Mouse (Mus musculus) intestine, embryonic 15.5 days (tissue): ENCODE data around the gene Vegfb. TPM values are rescaled to one million over a fixed set of nuclear protein-coding genes. Genes with fewer than 3 reads are reported as not detected.

Source experiments
- ATAC-seq: fragments of 200-750 bp; cut with Nextera tagmentation; 2 replicates; pipeline ENCODE4 v1.8.0; 2017; ENCODE audit warnings: moderate TSS enrichment, moderate library complexity
- H3K27ac ChIP-seq: fragments of 300-500 bp; sonication (generic); 2 replicates; pipeline ENCODE4 v1.5.1; 2015; ENCODE audit warnings: mild to moderate bottlenecking, inconsistent platforms
- H3K27me3 ChIP-seq: fragments of 300-500 bp; sonication (generic); replicated peaks from 2 replicates; pipeline ENCODE4 v1.6.1; 2015; ENCODE audit warnings: inconsistent platforms
- H3K36me3 ChIP-seq: fragments of 300-500 bp; sonication (generic); 2 replicates; pipeline ENCODE4 v1.6.1; 2015; ENCODE audit warnings: inconsistent platforms
- H3K4me1 ChIP-seq: fragments of 300-500 bp; sonication (generic); replicated peaks from 2 replicates; pipeline ENCODE4 v1.6.1; 2015; ENCODE audit warnings: inconsistent platforms
- H3K4me2 ChIP-seq: fragments of 300-500 bp; sonication (generic); replicated peaks from 2 replicates; pipeline ENCODE4 v1.6.1; 2015; ENCODE audit warnings: mild to moderate bottlenecking, inconsistent platforms
- H3K4me3 ChIP-seq: fragments of 300-500 bp; sonication (generic); replicated peaks from 2 replicates; pipeline ENCODE4 v1.5.1; 2015; ENCODE audit warnings: inconsistent platforms
- H3K9ac ChIP-seq: fragments of 300-500 bp; sonication (generic); 2 replicates; pipeline ENCODE4 v1.6.1; 2015; ENCODE audit warnings: inconsistent platforms
- H3K9me3 ChIP-seq: fragments of 300-500 bp; sonication (generic); 2 replicates; pipeline ENCODE4 v1.6.1; 2016; ENCODE audit warnings: inconsistent platforms
- whole genome bisulfite sequencing: fragments of 180-500 bp; shearing (Covaris S2); methylation state at CpG from one replicate; pipeline ENCODE4 v1.1.7; 2015; 5-methylcytosine and 5-hydroxymethylcytosine counted together
- polyA plus RNA-seq: library from polyadenylated mRNA; unstranded; fragments of >200 nt; fragmentation: Nextera tagmentation; extraction: Ambion mirVana; gene quantifications from 2 replicates; pipeline ENCODE4 v1.2.1, GENCODE M21; 2015

Vegfb gene
- polyA plus RNA-seq, 1 experiment from 2014 or later: 44.0 TPM

GRCm38 (mm10) chr19:6933102-6933435 lies 54.4 kb downstream of the Vegfb start:
- peaks cover 14% of the 10 kb centered on the region for H3K4me1 ChIP-seq
- 26% methylated on average over 4 of the region's 4 CpGs for WGBS
- peaks cover 65% of the 10 kb centered on the region for H3K27me3 ChIP-seq
- no peaks in the 10 kb centered on the region for H3K9me3 ChIP-seq
- no peak overlapping the region for H3K9ac ChIP-seq
- no peaks in the 10 kb centered on the region for H3K36me3 ChIP-seq
- 0 out of 2 replicates have a peak overlapping the region, but pooled peaks have one; percentile 41 for H3K4me3 ChIP-seq
- ATAC-seq: no peak
- no peak overlapping the region for H3K27ac ChIP-seq
- H3K4me2 ChIP-seq: no peak overlapping the region; the same call in 1 of the 2 replicates

Other genes starting within 250 kb of the Vegfb start
- gene Rps6ka4, start 147.0 kb downstream of the Vegfb start, polyA plus RNA-seq: 20.8 and 21.0 TPM in 2 replicates
- 1.4 and 1.5 TPM in 2 replicates for gene Ccdc88b, start 129.4 kb downstream of the Vegfb start, polyA plus RNA-seq
- gene Trmt112, start 78.0 kb downstream of the Vegfb start, polyA plus RNA-seq: 124 TPM in 2 replicates
- 184 and 205 TPM in 2 replicates for gene Prdx5, start 77.5 kb downstream of the Vegfb start, polyA plus RNA-seq
- gene Esrra, start 65.8 kb downstream of the Vegfb start, polyA plus RNA-seq: 32.2 and 37.6 TPM in 2 replicates
- 1.1 and 1.6 TPM in 2 replicates for gene Catsperz, start 62.3 kb downstream of the Vegfb start, polyA plus RNA-seq
- gene Kcnk4, start 53.1 kb downstream of the Vegfb start, polyA plus RNA-seq: 0.29 and 0.40 TPM in 2 replicates
- gene Bad, start 45.8 kb downstream of the Vegfb start, polyA plus RNA-seq: 70.0 and 72.4 TPM in 2 replicates
- gene Gpr137, start 45.2 kb downstream of the Vegfb start, polyA plus RNA-seq: 20.4 and 25.5 TPM in 2 replicates
- gene Ppp1r14b, start 12.7 kb downstream of the Vegfb start, polyA plus RNA-seq: 177 and 188 TPM in 2 replicates
- gene Plcb3, start 11.2 kb downstream of the Vegfb start, polyA plus RNA-seq: 187 and 198 TPM in 2 replicates
- gene Fkbp2, start 7.2 kb downstream of the Vegfb start, polyA plus RNA-seq: 154 and 170 TPM in 2 replicates
- gene Dnajc4, start 4.9 kb upstream of the Vegfb start, polyA plus RNA-seq: 22.7 and 27.5 TPM in 2 replicates
- 20.6 and 23.5 TPM in 2 replicates for gene Nudt22, start 8.5 kb upstream of the Vegfb start, polyA plus RNA-seq
- gene Trpt1, start 8.5 kb upstream of the Vegfb start, polyA plus RNA-seq: 6.9 and 9.0 TPM in 2 replicates
- gene Fermt3, start 31.8 kb upstream of the Vegfb start, polyA plus RNA-seq: 9.8 and 10.1 TPM in 2 replicates
- gene Stip1, start 52.3 kb upstream of the Vegfb start, polyA plus RNA-seq: 211 and 214 TPM in 2 replicates
- 11.8 and 11.9 TPM in 2 replicates for gene Macrod1, start 69.2 kb upstream of the Vegfb start, polyA plus RNA-seq
- 1.8 and 2.1 TPM in 2 replicates for gene Flrt1, start 118.1 kb upstream of the Vegfb start, polyA plus RNA-seq
- 166 and 172 TPM in 2 replicates for gene Otub1, start 218.7 kb upstream of the Vegfb start, polyA plus RNA-seq
- gene Cox8a, start 230.0 kb upstream of the Vegfb start, polyA plus RNA-seq: 1,343 and 1,351 TPM in 2 replicates